Mouse (Mus musculus): ENCODE results near the gene Fat4.

- TF ChIP-seq GATA1 (IDR thresholded peaks at IDR 0.05; ENCODE audit: borderline replicate concordance, low read length) (no peak), FLI1 (IDR thresholded peaks at IDR 0.05; ENCODE audit: low read length) (no peak)
Measured at GRCm38 (mm10) chr3:38886061-38886821, 499 bp upstream of the Fat4 start.
